Mouse (Mus musculus): ENCODE data around the gene AY358078. TPM values are rescaled to one million over a fixed set of nuclear protein-coding genes. Genes with fewer than 3 reads are reported as not detected.
"Not testable (repeated sequence)": the region's sequence is repeated elsewhere in the genome, so short reads cannot be mapped to it uniquely, and the experiment has no call there.

Gene AY358078
- total and polyA plus RNA-seq, 3 experiments: not detected

DNA sequence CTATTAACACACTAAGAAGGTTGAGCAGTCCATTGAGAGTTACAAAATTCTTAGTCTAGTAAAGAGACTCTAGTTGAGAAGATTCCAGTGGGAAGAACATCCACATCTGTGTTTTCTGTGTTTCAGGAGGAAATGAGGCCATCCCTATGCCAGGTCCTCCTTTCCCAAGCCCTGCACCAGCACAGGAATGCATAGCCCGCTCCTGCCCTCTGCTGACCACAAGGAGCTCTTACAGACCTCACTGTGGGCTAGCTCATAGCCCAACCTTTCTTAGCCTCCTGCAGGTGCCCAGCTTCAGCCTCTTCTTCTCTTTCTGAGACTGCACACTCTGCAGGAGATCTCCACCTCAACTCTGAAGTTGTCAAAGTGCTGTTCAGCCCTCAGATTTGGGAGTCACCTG, 63.8 kb downstream of the AY358078 start:
- H3K4me1 ChIP-seq (ENCODE audit: control insufficient read depth in 1 of 2, insufficient read depth in 2 of 2, low read length in 2 of 2); H3K79me2 ChIP-seq (ENCODE audit: control insufficient read depth, insufficient read depth, low read length, poor library complexity); H3K9me3 ChIP-seq (replicated peaks; ENCODE audit: insufficient read depth, low read length); H3K36me3 ChIP-seq (ENCODE audit: control insufficient read depth in 1 of 2, insufficient read depth in 2 of 2, low read length in 2 of 2); H3K27me3 ChIP-seq (ENCODE audit: control insufficient read depth in 1 of 2, insufficient read depth in 2 of 2, low read length in 2 of 2); H3K4me3 ChIP-seq (ENCODE audit: control insufficient read depth in 1 of 2, insufficient read depth in 1 of 2, low read depth in 2 of 2, low read length in 2 of 2); H3K9ac ChIP-seq (ENCODE audit: control insufficient read depth, low read depth, low read length, poor library complexity, severe bottlenecking); H3K27ac ChIP-seq (ENCODE audit: control insufficient read depth, low read depth, low read length): not testable (repeated sequence)
- TF ChIP-seq CTCF (IDR thresholded peaks at IDR 0.05 in 2 of 3, conservative IDR thresholded peaks at IDR 0.05 in 1 of 3; ENCODE audit: control insufficient read depth in 1 of 3, insufficient read depth in 1 of 3, low read depth in 2 of 3, low read length in 3 of 3, poor library complexity in 1 of 3, severe bottlenecking in 1 of 3): 0 out of 6 replicates have a peak, but pooled peaks of 1 of the 3 experiments have one; percentile 1
- peak; percentile 1 for DNase-seq (ENCODE audit: low read depth, low spot score)

DNA sequence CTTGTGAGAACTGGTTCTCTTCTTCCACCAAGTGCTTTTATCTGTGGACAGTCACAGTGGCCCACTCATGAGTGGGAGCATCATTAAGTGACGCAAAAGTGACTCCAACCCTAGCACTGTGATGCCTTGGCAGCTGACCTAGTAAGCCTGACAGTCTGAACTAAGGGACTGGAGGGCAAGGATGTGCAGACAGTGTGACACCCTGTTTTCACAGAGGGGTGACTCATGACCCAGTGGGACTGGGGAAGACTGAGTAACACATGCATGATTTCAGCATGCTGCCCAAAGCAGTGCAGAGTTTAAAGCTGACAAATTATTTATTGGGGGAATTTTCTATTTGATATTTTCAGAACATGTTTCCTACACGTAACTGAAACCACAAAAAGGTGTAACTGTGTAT, 70.9 kb downstream of the AY358078 start:
- no peaks in the 10 kb centered on the region for H3K79me2 ChIP-seq (ENCODE audit: control insufficient read depth, insufficient read depth, low read length, poor library complexity)
- peaks cover 0 to 1% of the 10 kb centered on the region in 2 experiments; a peak in 2 of 4 replicates for H3K27me3 ChIP-seq (ENCODE audit: control insufficient read depth in 1 of 2, insufficient read depth in 2 of 2, low read length in 2 of 2)
- H3K4me3 ChIP-seq (ENCODE audit: control insufficient read depth in 1 of 2, insufficient read depth in 1 of 2, low read depth in 2 of 2, low read length in 2 of 2): no peak overlapping the region
- no peak overlapping the region for H3K27ac ChIP-seq (ENCODE audit: control insufficient read depth, low read depth, low read length)
- H3K4me1 ChIP-seq (ENCODE audit: control insufficient read depth in 1 of 2, insufficient read depth in 2 of 2, low read length in 2 of 2): peaks cover 0 to 8% of the 10 kb centered on the region in 2 experiments; a peak in 2 of 4 replicates
- H3K36me3 ChIP-seq (ENCODE audit: control insufficient read depth in 1 of 2, insufficient read depth in 2 of 2, low read length in 2 of 2): no peaks in the 10 kb centered on the region
- no peak overlapping the region for H3K9ac ChIP-seq (ENCODE audit: control insufficient read depth, low read depth, low read length, poor library complexity, severe bottlenecking)
- H3K9me3 ChIP-seq (replicated peaks; ENCODE audit: insufficient read depth, low read length): no peaks in the 10 kb centered on the region
- TF ChIP-seq POLR2AphosphoS2 (IDR thresholded peaks at IDR 0.05; ENCODE audit: low read length) (no peak), POLR2A (IDR thresholded peaks at IDR 0.05; ENCODE audit: control insufficient read depth in 1 of 2, insufficient read depth in 1 of 2, low read depth in 1 of 2, low read length in 2 of 2, poor library complexity in 1 of 2) (no peak)
- DNase-seq (ENCODE audit: low read depth, low spot score): peak; percentile 0

GRCm38 (mm10) chr14:51871741-51872140, 71.9 kb downstream of the AY358078 start:
- Histone ChIP-seq H3K9ac (ENCODE audit: control insufficient read depth, low read depth, low read length, poor library complexity, severe bottlenecking) (no peak overlapping the region), H3K36me3 (ENCODE audit: control insufficient read depth in 1 of 2, insufficient read depth in 2 of 2, low read length in 2 of 2) (no peaks in the 10 kb centered on the region), H3K79me2 (ENCODE audit: control insufficient read depth, insufficient read depth, low read length, poor library complexity) (no peaks in the 10 kb centered on the region), H3K4me3 (ENCODE audit: control insufficient read depth in 1 of 2, insufficient read depth in 1 of 2, low read depth in 2 of 2, low read length in 2 of 2) (no peak overlapping the region), H3K27me3 (ENCODE audit: control insufficient read depth in 1 of 2, insufficient read depth in 2 of 2, low read length in 2 of 2) (peaks cover 0 to 1% of the 10 kb centered on the region in 2 experiments; a peak in 2 of 4 replicates), H3K27ac (ENCODE audit: control insufficient read depth, low read depth, low read length) (no peak overlapping the region), H3K9me3 (replicated peaks; ENCODE audit: insufficient read depth, low read length) (no peaks in the 10 kb centered on the region), H3K4me1 (ENCODE audit: control insufficient read depth in 1 of 2, insufficient read depth in 2 of 2, low read length in 2 of 2) (peaks cover 0 to 6% of the 10 kb centered on the region in 2 experiments; a peak in 2 of 4 replicates)
- DNase-seq (ENCODE audit: low read depth, low spot score): peak; percentile 1
- no peak for TF ChIP-seq CTCF (IDR thresholded peaks at IDR 0.05 in 2 of 3, conservative IDR thresholded peaks at IDR 0.05 in 1 of 3; ENCODE audit: control insufficient read depth in 1 of 3, insufficient read depth in 1 of 3, low read depth in 2 of 3, low read length in 3 of 3, poor library complexity in 1 of 3, severe bottlenecking in 1 of 3)
- TF ChIP-seq GABPA (IDR thresholded peaks at IDR 0.05; ENCODE audit: low read depth, low read length): no peak
- no peak for TF ChIP-seq TCF12 (IDR thresholded peaks at IDR 0.05; ENCODE audit: low read depth, low read length)
- no peak for TF ChIP-seq RCOR1 (IDR thresholded peaks at IDR 0.05; ENCODE audit: low read depth, low read length)
- TF ChIP-seq ZNF384 (IDR thresholded peaks at IDR 0.05; ENCODE audit: low read depth, low read length): no peak
- no peak for TF ChIP-seq SIN3A (IDR thresholded peaks at IDR 0.05; ENCODE audit: low read length)
- no peak for TF ChIP-seq NELFE (IDR thresholded peaks at IDR 0.05; ENCODE audit: low read depth, low read length)
- no peak for TF ChIP-seq MAZ (IDR thresholded peaks at IDR 0.05; ENCODE audit: low read depth, low read length)
- no peak for TF ChIP-seq MEF2A (IDR thresholded peaks at IDR 0.05; ENCODE audit: extremely low read depth, insufficient replicate concordance, low read depth, low read length, poor library complexity, severe bottlenecking)
- no peak for TF ChIP-seq POLR2AphosphoS2 (IDR thresholded peaks at IDR 0.05; ENCODE audit: low read length)
- TF ChIP-seq ETS1 (IDR thresholded peaks at IDR 0.05; ENCODE audit: low read depth, low read length): no peak
- TF ChIP-seq USF2 (IDR thresholded peaks at IDR 0.05; ENCODE audit: borderline replicate concordance in 1 of 2, insufficient read depth in 1 of 2, low read depth in 1 of 2, low read length in 2 of 2): no peak
- no peak for TF ChIP-seq MYB (IDR thresholded peaks at IDR 0.05; ENCODE audit: low read depth, low read length)
- no peak for TF ChIP-seq USF1 (IDR thresholded peaks at IDR 0.05; ENCODE audit: low read depth, low read length)
- no peak for TF ChIP-seq SMC3 (IDR thresholded peaks at IDR 0.05; ENCODE audit: low read depth, low read length)
- TF ChIP-seq MAX (IDR thresholded peaks at IDR 0.05; ENCODE audit: low read length): no peak
